Mouse (Mus musculus) heart, adult 2 months (tissue): ENCODE results near the gene Lif.

Experiments
- CTCF ChIP-seq: fragments of 200-600 bp; IDR thresholded peaks from 2 replicates; pipeline ENCODE4 v1.8.1; 2022; ENCODE audit warnings: antibody characterized with exemption, mild to moderate bottlenecking, moderate library complexity
- EP300 ChIP-seq: fragments of 200-500 bp; IDR thresholded peaks from 2 replicates; pipeline ENCODE4 v1.6.1; 2011; ENCODE audit warnings: low read depth, low read length, control low read depth; ENCODE audit not compliant: insufficient read depth
- POLR2A ChIP-seq: fragments of 200-500 bp; IDR thresholded peaks from 2 replicates; pipeline ENCODE4 v1.6.1; 2011; ENCODE audit warnings: mild to moderate bottlenecking, low read depth, low read length, control low read depth; ENCODE audit not compliant: insufficient read depth

GRCm38 (mm10) chr11:4309613-4310012 lies 52.3 kb downstream of the Lif start:
- TF ChIP-seq CTCF = no peak
- no peak for TF ChIP-seq EP300
- no peak for TF ChIP-seq POLR2A
